Mouse (Mus musculus) R1 (cell line): ENCODE measurements around the gene Lrrc75a.

Source experiments
- DNase-seq: peaks from one replicate; pipeline ENCODE4 v3.0.0-alpha.2; 2018; ENCODE audit warnings: low read depth, low spot score

Lrrc75a gene

GRCm38 (mm10) chr11:62554934-62555517, 93.3 kb downstream of the Lrrc75a start:
- DNase-seq: no peak
